17 mouse cellular contexts compared by ENCODE assay signal in the genomic region with DNA sequence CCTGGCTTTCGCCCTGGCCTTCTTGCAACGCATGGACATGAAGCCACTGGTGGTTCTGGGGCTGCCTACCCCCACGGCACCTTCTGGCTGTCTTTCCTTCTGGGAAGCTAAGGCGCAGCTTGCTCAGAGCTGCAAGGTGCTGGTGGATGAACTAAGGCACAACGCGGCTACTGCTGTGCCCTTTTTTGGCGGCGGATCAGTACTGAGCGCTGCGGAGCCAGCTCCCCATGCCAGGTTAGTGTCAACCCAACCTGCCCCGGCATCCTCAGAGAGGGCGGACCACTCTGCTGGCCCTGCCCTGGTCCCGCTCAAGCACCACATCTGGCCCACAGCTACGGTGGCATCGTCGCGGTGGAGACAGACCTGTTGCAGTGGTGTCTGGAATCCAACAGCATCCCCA. TPM values are rescaled to one million over a fixed set of nuclear protein-coding genes. Genes with fewer than 3 reads are reported as not detected.
A peak's percentile ranks its signal among the peaks of the same experiment; 100 is the strongest.
DNase-seq lines count a peak whose midpoint lies in the region; ATAC-seq and TF ChIP-seq lines count a peak whose summit lies in the region.
"Had no signal": no experiment of that assay in that cellular context is flagged by ENCODE, and none has a peak within 500 bp of the region (broad histone marks: within the 10 kb centered on the region; RNA-seq: fewer than 3 reads in every experiment).

No protein-coding gene starts in this region.

- H3K36me3 ChIP-seq in heart, embryonic 14.5 days (ENCODE audit: control insufficient read depth, insufficient read depth, low read length), result no peaks in the 10 kb centered on the region
- no peaks in the 10 kb centered on the region for H3K36me3 ChIP-seq in stomach, embryonic 14.5 days (ENCODE audit: control insufficient read depth, insufficient read depth, low read length)
- no peaks in the 10 kb centered on the region for H3K36me3 ChIP-seq in stomach, postnatal 0 days (ENCODE audit: control insufficient read depth, insufficient read depth, low read length)
- H3K36me3 ChIP-seq in limb, embryonic 12.5 days, result no peaks in the 10 kb centered on the region
- no peaks in the 10 kb centered on the region for H3K36me3 ChIP-seq in stomach, embryonic 16.5 days (ENCODE audit: control insufficient read depth, insufficient read depth, low read length)

- H3K27ac ChIP-seq in heart, embryonic 14.5 days (replicated peaks in 1 of 2; ENCODE audit: control insufficient read depth in 1 of 2, insufficient read depth in 1 of 2, low read depth in 2 of 2, low read length in 2 of 2), result no peak overlapping the region
- no peak overlapping the region for H3K27ac ChIP-seq in stomach, embryonic 14.5 days (ENCODE audit: low read length)
- no peak overlapping the region for H3K27ac ChIP-seq in stomach, postnatal 0 days (replicated peaks)
- no peak overlapping the region for H3K27ac ChIP-seq in limb, embryonic 12.5 days
- no peak overlapping the region for H3K27ac ChIP-seq in stomach, embryonic 16.5 days (ENCODE audit: low read length)
- H3K27ac ChIP-seq: layer of hippocampus, adult 2 months had no signal

- H3K9ac ChIP-seq in heart, embryonic 14.5 days (ENCODE audit: low read length), result no peak overlapping the region
- no peak overlapping the region for H3K9ac ChIP-seq in stomach, embryonic 14.5 days (replicated peaks; ENCODE audit: low read depth, low read length)
- no peak overlapping the region for H3K9ac ChIP-seq in stomach, postnatal 0 days (ENCODE audit: low read length)
- H3K9ac ChIP-seq in limb, embryonic 12.5 days (replicated peaks), result peak overlapping the region; percentile 23; the same call in 1 of the 2 replicates
- 0 out of 2 replicates have a peak overlapping the region, but pooled peaks have one; percentile 25 for H3K9ac ChIP-seq in stomach, embryonic 16.5 days (ENCODE audit: low read length)

- TF ChIP-seq EP300 in stomach, postnatal 0 days (optimal IDR thresholded peaks at IDR 0.05), result no peak

- peaks cover 8 to 24% of the 10 kb centered on the region in 2 experiments; a peak in 3 of 4 replicates for H3K4me1 ChIP-seq in heart, embryonic 14.5 days (ENCODE audit: control insufficient read depth in 2 of 2, insufficient read depth in 2 of 2, low read length in 2 of 2)
- peaks cover 14% of the 10 kb centered on the region; the same call in 1 of the 2 replicates for H3K4me1 ChIP-seq in stomach, embryonic 14.5 days (ENCODE audit: control insufficient read depth, insufficient read depth, low read length)
- H3K4me1 ChIP-seq in stomach, postnatal 0 days (replicated peaks; ENCODE audit: control insufficient read depth, insufficient read depth), result no peaks in the 10 kb centered on the region
- H3K4me1 ChIP-seq in limb, embryonic 12.5 days (replicated peaks), result peaks cover 30% of the 10 kb centered on the region
- H3K4me1 ChIP-seq in stomach, embryonic 16.5 days (ENCODE audit: control insufficient read depth, insufficient read depth, low read length), result no peaks in the 10 kb centered on the region

- H3K4me2 ChIP-seq in heart, embryonic 14.5 days (ENCODE audit: low read length), result peak overlapping the region; percentile 71
- H3K4me2 ChIP-seq in stomach, embryonic 14.5 days (replicated peaks; ENCODE audit: low read depth, low read length), result no peak overlapping the region
- no peak overlapping the region for H3K4me2 ChIP-seq in stomach, postnatal 0 days (replicated peaks; ENCODE audit: low read depth)
- peak overlapping the region; percentile 60 for H3K4me2 ChIP-seq in limb, embryonic 12.5 days
- no peak overlapping the region for H3K4me2 ChIP-seq in stomach, embryonic 16.5 days (ENCODE audit: low read depth, low read length)

- H3K9me3 ChIP-seq in heart, embryonic 14.5 days (ENCODE audit: control insufficient read depth, low read length), result no peaks in the 10 kb centered on the region
- no peaks in the 10 kb centered on the region for H3K9me3 ChIP-seq in stomach, embryonic 14.5 days (ENCODE audit: control insufficient read depth, low read depth, low read length)
- H3K9me3 ChIP-seq in stomach, postnatal 0 days (ENCODE audit: control insufficient read depth, low read length), result no peaks in the 10 kb centered on the region
- no peaks in the 10 kb centered on the region for H3K9me3 ChIP-seq in limb, embryonic 12.5 days
- no peaks in the 10 kb centered on the region for H3K9me3 ChIP-seq in stomach, embryonic 16.5 days (replicated peaks; ENCODE audit: control insufficient read depth, low read length)

- DNase-seq in heart, adult 8-10 months (ENCODE audit: low spot score), result no peak
- DNase-seq in stomach, postnatal 0 days (ENCODE audit: low spot score), result no peak
- no peak for DNase-seq in c-Kit-positive CD71-positive TER-119-positive erythroid progenitor cells, embryonic 14.5 days (ENCODE audit: low spot score)
- DNase-seq in layer of hippocampus, postnatal 25 days (ENCODE audit: extremely low spot score in 1 of 2, low spot score in 1 of 2), result no peak
- DNase-seq: cerebellum, adult 11 months; thymus, postnatal 36 days had no signal

- WGBS in heart, embryonic 14.5 days, result 10% methylated on average over 17 of the region's 17 CpGs
- WGBS in stomach, embryonic 14.5 days, result 7% methylated on average over 17 of the region's 17 CpGs
- 16% methylated on average over 17 of the region's 17 CpGs for WGBS in stomach, postnatal 0 days
- WGBS in limb, embryonic 12.5 days, result 9% methylated on average over 17 of the region's 17 CpGs
- WGBS in stomach, embryonic 16.5 days, result 10% methylated on average over 17 of the region's 17 CpGs

- H3K27me3 ChIP-seq in heart, embryonic 14.5 days (ENCODE audit: control insufficient read depth, insufficient read depth, low read length), result peaks cover 54% of the 10 kb centered on the region
- H3K27me3 ChIP-seq in stomach, embryonic 14.5 days (ENCODE audit: control insufficient read depth, insufficient read depth, low read length), result peaks cover 42% of the 10 kb centered on the region
- peaks cover 24% of the 10 kb centered on the region for H3K27me3 ChIP-seq in stomach, postnatal 0 days (ENCODE audit: control insufficient read depth, insufficient read depth, low read length)
- peaks cover 80% of the 10 kb centered on the region for H3K27me3 ChIP-seq in limb, embryonic 12.5 days
- peaks cover 45% of the 10 kb centered on the region for H3K27me3 ChIP-seq in stomach, embryonic 16.5 days (ENCODE audit: control insufficient read depth, insufficient read depth, low read length)

- no peak for ATAC-seq in heart, embryonic 14.5 days (ENCODE audit: insufficient number of reproducible peaks, insufficient read depth, low FRiP score, low read depth)
- ATAC-seq in stomach, embryonic 14.5 days (ENCODE audit: insufficient number of reproducible peaks, insufficient read depth, low FRiP score, low read depth), result no peak
- ATAC-seq in stomach, postnatal 0 days (ENCODE audit: low FRiP score, low TSS enrichment), result no peak
- ATAC-seq in limb, embryonic 12.5 days (ENCODE audit: insufficient number of reproducible peaks, insufficient read depth, low FRiP score, low TSS enrichment, low read depth), result no peak
- ATAC-seq in stomach, embryonic 16.5 days (ENCODE audit: insufficient read depth, low FRiP score), result no peak
- ATAC-seq: activated CD4-positive, CD25-positive, alpha-beta regulatory T cell, adult 4 months; CD4-positive, CD25-positive, alpha-beta regulatory T cell, adult 4 months; lung, postnatal 0 days had no signal

- TF ChIP-seq CTCF in stomach, postnatal 0 days (IDR thresholded peaks at IDR 0.05; ENCODE audit: low read depth), result no peak

- H3K4me3 ChIP-seq in heart, embryonic 14.5 days (ENCODE audit: control insufficient read depth in 1 of 2, insufficient read depth in 1 of 2, low read depth in 1 of 2, low read length in 2 of 2), result peak overlapping the region in 1 of 2 experiments; percentile 41; a peak in 1 of 4 replicates
- peak overlapping the region; percentile 28; the same call in 1 of the 2 replicates for H3K4me3 ChIP-seq in stomach, embryonic 14.5 days (ENCODE audit: low read depth, low read length)
- H3K4me3 ChIP-seq in stomach, postnatal 0 days (ENCODE audit: low read depth, low read length), result no peak overlapping the region
- H3K4me3 ChIP-seq in limb, embryonic 12.5 days (replicated peaks), result peak overlapping the region; percentile 38; the same call in 1 of the 2 replicates
- H3K4me3 ChIP-seq in stomach, embryonic 16.5 days (replicated peaks; ENCODE audit: low read length), result peak overlapping the region; percentile 30
- H3K4me3 ChIP-seq: layer of hippocampus, adult 2 months had no signal

RNA-seq across cellular contexts. Expression of a gene that starts 1.2 kb away (rescaled TPM):
- not detected in 2 replicates for polyA plus RNA-seq in heart, embryonic 14.5 days (2014; fragmentation: Nextera tagmentation; extraction: Ambion mirVana)
- under 1 TPM; 0.14 to 0.30 (median 0.22) TPM for total RNA-seq in heart, adult 8-10 months (2022)
- not detected in 2 replicates for polyA plus RNA-seq in stomach, embryonic 14.5 days (2014; fragmentation: Nextera tagmentation; extraction: Ambion mirVana)
- 0.07 TPM in 1 of 2 replicates, not detected in the other for polyA plus RNA-seq in stomach, postnatal 0 days (2015; fragmentation: Nextera tagmentation; extraction: Ambion mirVana)
- polyA plus RNA-seq in limb, embryonic 12.5 days (2016; fragmentation: Nextera tagmentation; extraction: Ambion mirVana), result 0.24 TPM in 1 of 2 replicates, not detected in the other
- polyA plus RNA-seq in stomach, embryonic 16.5 days (2015; fragmentation: Nextera tagmentation; extraction: Ambion mirVana), result 3.2 and 4.2 TPM in 2 replicates
- total RNA-seq in layer of hippocampus, postnatal 25 days (2021), result not detected
- total RNA-seq: layer of hippocampus, adult 2 months had no signal
- polyA plus RNA-seq: activated CD4-positive, CD25-positive, alpha-beta regulatory T cell, adult 4 months; CD4-positive, CD25-positive, alpha-beta regulatory T cell, adult 4 months; forebrain, embryonic 11.5 days; neural tube, embryonic 11.5 days had no signal

RNA-seq across cellular contexts. Expression of a gene that starts 9.7 kb away (rescaled TPM):
- polyA plus RNA-seq in heart, embryonic 14.5 days (2014; fragmentation: Nextera tagmentation; extraction: Ambion mirVana), result 28.2 and 34.1 TPM in 2 replicates
- 10 to 100 TPM; 12.7 to 15.5 (median 14.9) TPM for total RNA-seq in heart, adult 8-10 months (2022)
- polyA plus RNA-seq in stomach, embryonic 14.5 days (2014; fragmentation: Nextera tagmentation; extraction: Ambion mirVana), result 23.0 and 24.8 TPM in 2 replicates
- 13.8 and 14.5 TPM in 2 replicates for polyA plus RNA-seq in stomach, postnatal 0 days (2015; fragmentation: Nextera tagmentation; extraction: Ambion mirVana)
- 40.6 and 44.2 TPM in 2 replicates for polyA plus RNA-seq in limb, embryonic 12.5 days (2016; fragmentation: Nextera tagmentation; extraction: Ambion mirVana)
- 27.9 and 29.0 TPM in 2 replicates for polyA plus RNA-seq in stomach, embryonic 16.5 days (2015; fragmentation: Nextera tagmentation; extraction: Ambion mirVana)
- total RNA-seq in layer of hippocampus, postnatal 25 days (2021), result 10 to 100 TPM; 24.2 to 30.3 TPM

RNA-seq across cellular contexts. Expression of a gene that starts 38.6 kb away (rescaled TPM):
- 60.3 and 62.1 TPM in 2 replicates for polyA plus RNA-seq in heart, embryonic 14.5 days (2014; fragmentation: Nextera tagmentation; extraction: Ambion mirVana)
- total RNA-seq in heart, adult 8-10 months (2022), result 10 to 100 TPM; 45.4 to 51.9 (median 48.8) TPM
- 88.2 and 88.5 TPM in 2 replicates for polyA plus RNA-seq in stomach, embryonic 14.5 days (2014; fragmentation: Nextera tagmentation; extraction: Ambion mirVana)
- polyA plus RNA-seq in stomach, postnatal 0 days (2015; fragmentation: Nextera tagmentation; extraction: Ambion mirVana), result 70.0 and 99.4 TPM in 2 replicates
- 103 TPM in 2 replicates for polyA plus RNA-seq in limb, embryonic 12.5 days (2016; fragmentation: Nextera tagmentation; extraction: Ambion mirVana)
- 79.2 and 85.4 TPM in 2 replicates for polyA plus RNA-seq in stomach, embryonic 16.5 days (2015; fragmentation: Nextera tagmentation; extraction: Ambion mirVana)
- 10 to 100 TPM; 62.0 to 62.7 TPM for total RNA-seq in layer of hippocampus, postnatal 25 days (2021)

RNA-seq across cellular contexts. Expression of a gene that starts 38.9 kb away (rescaled TPM):
- polyA plus RNA-seq in heart, embryonic 14.5 days (2014; fragmentation: Nextera tagmentation; extraction: Ambion mirVana), result not detected in 2 replicates
- not detected for total RNA-seq in heart, adult 8-10 months (2022)
- polyA plus RNA-seq in stomach, embryonic 14.5 days (2014; fragmentation: Nextera tagmentation; extraction: Ambion mirVana), result 5.2 and 11.2 TPM in 2 replicates
- 63.0 and 64.3 TPM in 2 replicates for polyA plus RNA-seq in stomach, postnatal 0 days (2015; fragmentation: Nextera tagmentation; extraction: Ambion mirVana)
- not detected in 2 replicates for polyA plus RNA-seq in limb, embryonic 12.5 days (2016; fragmentation: Nextera tagmentation; extraction: Ambion mirVana)
- 40.5 and 56.0 TPM in 2 replicates for polyA plus RNA-seq in stomach, embryonic 16.5 days (2015; fragmentation: Nextera tagmentation; extraction: Ambion mirVana)
- not detected for total RNA-seq in layer of hippocampus, postnatal 25 days (2021)
- total RNA-seq: hematopoietic stem cell, adult 5-6 weeks; layer of hippocampus, adult 2 months had no signal
- polyA plus RNA-seq: activated CD4-positive, CD25-positive, alpha-beta regulatory T cell, adult 4 months; CD4-positive, CD25-positive, alpha-beta regulatory T cell, adult 4 months; forebrain, embryonic 11.5 days; lung, postnatal 0 days; neural tube, embryonic 11.5 days had no signal

RNA-seq across cellular contexts. Expression of a gene that starts 42.9 kb away (rescaled TPM):
- 24.8 and 27.8 TPM in 2 replicates for polyA plus RNA-seq in heart, embryonic 14.5 days (2014; fragmentation: Nextera tagmentation; extraction: Ambion mirVana)
- total RNA-seq in heart, adult 8-10 months (2022), result 10 to 100 TPM; 52.2 to 60.3 (median 58.6) TPM
- polyA plus RNA-seq in stomach, embryonic 14.5 days (2014; fragmentation: Nextera tagmentation; extraction: Ambion mirVana), result 34.4 and 36.6 TPM in 2 replicates
- polyA plus RNA-seq in stomach, postnatal 0 days (2015; fragmentation: Nextera tagmentation; extraction: Ambion mirVana), result 19.2 and 19.4 TPM in 2 replicates
- polyA plus RNA-seq in limb, embryonic 12.5 days (2016; fragmentation: Nextera tagmentation; extraction: Ambion mirVana), result 36.6 and 36.8 TPM in 2 replicates
- 28.0 and 28.7 TPM in 2 replicates for polyA plus RNA-seq in stomach, embryonic 16.5 days (2015; fragmentation: Nextera tagmentation; extraction: Ambion mirVana)
- total RNA-seq in layer of hippocampus, postnatal 25 days (2021), result 10 to 100 TPM; 53.5 to 58.2 TPM

Comparison
In these comparisons a context has a peak if more than half of its experiments do, and no peak if none do; other contexts are left out.
1. H3K9ac ChIP-seq: peak in limb, embryonic 12.5 days (single experiment) and stomach, embryonic 16.5 days (single experiment); none in heart, embryonic 14.5 days (single experiment), stomach, embryonic 14.5 days (single experiment) and stomach, postnatal 0 days (single experiment).
2. H3K4me2 ChIP-seq: peak in heart, embryonic 14.5 days (single experiment) and limb, embryonic 12.5 days (single experiment); none in stomach, embryonic 14.5 days (single experiment), stomach, postnatal 0 days (single experiment) and stomach, embryonic 16.5 days (single experiment).